Mouse (Mus musculus) frontal cortex, postnatal 14 days (tissue): ENCODE data around the gene Polr2b.

ENCODE experiments used
- DNase-seq, 2 experiments: peaks; one replicate each; pipeline ENCODE4 v3.0.0; 2022; ENCODE audit warnings: low spot score in 2 of 2

Gene Polr2b

GRCm38 (mm10) chr5:77292803-77293522, 17.0 kb upstream of the Polr2b start:
- no peak for DNase-seq

GRCm38 (mm10) chr5:77299486-77299885, 10.5 kb upstream of the Polr2b start:
- DNase-seq, result no peak

GRCm38 (mm10) chr5:77301296-77301903, 8.5 kb upstream of the Polr2b start:
- DNase-seq, result no peak

GRCm38 (mm10) chr5:77307821-77308553, 2.0 kb upstream of the Polr2b start:
- DNase-seq, result no peak

- DNase-seq, result peak; percentile 6 to 24
These were observed 668 bp upstream of the Polr2b start for GRCm38 (mm10) chr5:77309051-77309906.

- no peak for DNase-seq
These were observed 4.3 kb downstream of the Polr2b start for GRCm38 (mm10) chr5:77314206-77314605.

- DNase-seq, result no peak
These were observed 5.0 kb downstream of the Polr2b start for GRCm38 (mm10) chr5:77314986-77315385.

GRCm38 (mm10) chr5:77324936-77325335, 15.0 kb downstream of the Polr2b start:
- no peak for DNase-seq

GRCm38 (mm10) chr5:77330154-77330553, 20.2 kb downstream of the Polr2b start:
- no peak for DNase-seq

GRCm38 (mm10) chr5:77340033-77340432, 30.1 kb downstream of the Polr2b start:
- no peak for DNase-seq

GRCm38 (mm10) chr5:77348901-77349300, 39.0 kb downstream of the Polr2b start:
- DNase-seq, result no peak

- DNase-seq, result no peak
These were observed 40.2 kb downstream of the Polr2b start for GRCm38 (mm10) chr5:77349971-77350658.

- no peak for DNase-seq
These were observed 41.7 kb downstream of the Polr2b start for GRCm38 (mm10) chr5:77351691-77352090.

- DNase-seq, result peak; percentile 73 to 88
These were observed 44.4 kb downstream of the Polr2b start for GRCm38 (mm10) chr5:77354361-77354787.

- DNase-seq, result no peak
These were observed 45.6 kb downstream of the Polr2b start for GRCm38 (mm10) chr5:77355307-77356265.

- DNase-seq, result peak in 1 of 2 experiments; percentile 17
These were observed 47.6 kb downstream of the Polr2b start for GRCm38 (mm10) chr5:77357405-77358149.

- DNase-seq, result peak in 1 of 2 experiments; percentile 37
These were observed 48.4 kb downstream of the Polr2b start for GRCm38 (mm10) chr5:77358347-77358746.

GRCm38 (mm10) chr5:77359971-77360370, 50.0 kb downstream of the Polr2b start:
- no peak for DNase-seq

GRCm38 (mm10) chr5:77361006-77361405, 51.1 kb downstream of the Polr2b start:
- DNase-seq, result no peak
